Mouse (Mus musculus): ENCODE results near the gene Krt8. TPM values are rescaled to one million over a fixed set of nuclear protein-coding genes. Genes with fewer than 3 reads are reported as not detected.
"Not testable (repeated sequence)": the region's sequence is repeated elsewhere in the genome, so short reads cannot be mapped to it uniquely, and the experiment has no call there.

Gene Krt8
- total RNA-seq, 1 experiment from 2014 or later, result 0.65 TPM

DNA sequence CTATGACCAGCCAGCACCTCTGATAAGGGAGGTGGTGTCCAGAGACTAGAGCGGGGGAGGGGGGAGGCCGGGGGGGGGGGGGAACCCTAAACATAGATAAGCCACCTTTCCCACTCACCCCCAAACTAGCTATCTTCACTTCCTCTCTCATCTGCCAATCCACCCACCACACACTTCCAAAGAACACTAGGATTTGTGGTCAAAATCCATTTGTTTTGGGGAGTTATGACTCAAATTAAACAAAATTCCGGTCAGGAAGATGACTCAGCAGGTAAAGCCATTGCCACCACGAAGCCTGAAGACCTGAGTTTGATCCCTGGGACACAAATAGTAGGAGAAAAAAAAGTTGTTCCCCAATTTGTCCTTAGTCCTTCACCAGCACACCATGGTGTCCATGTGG, 10.6 kb upstream of the Krt8 start:
- ATAC-seq (replicated peaks in 1 of 2; ENCODE audit: insufficient read depth in 1 of 2, low FRiP score in 2 of 2, low TSS enrichment in 1 of 2, low read depth in 1 of 2, poor library complexity in 2 of 2, severe bottlenecking in 2 of 2), result no peak

- no peak for ATAC-seq (replicated peaks in 1 of 2; ENCODE audit: insufficient read depth in 1 of 2, low FRiP score in 2 of 2, low TSS enrichment in 1 of 2, low read depth in 1 of 2, poor library complexity in 2 of 2, severe bottlenecking in 2 of 2)
These were observed 9.4 kb upstream of the Krt8 start for GRCm38 (mm10) chr15:102013651-102014050.

DNA sequence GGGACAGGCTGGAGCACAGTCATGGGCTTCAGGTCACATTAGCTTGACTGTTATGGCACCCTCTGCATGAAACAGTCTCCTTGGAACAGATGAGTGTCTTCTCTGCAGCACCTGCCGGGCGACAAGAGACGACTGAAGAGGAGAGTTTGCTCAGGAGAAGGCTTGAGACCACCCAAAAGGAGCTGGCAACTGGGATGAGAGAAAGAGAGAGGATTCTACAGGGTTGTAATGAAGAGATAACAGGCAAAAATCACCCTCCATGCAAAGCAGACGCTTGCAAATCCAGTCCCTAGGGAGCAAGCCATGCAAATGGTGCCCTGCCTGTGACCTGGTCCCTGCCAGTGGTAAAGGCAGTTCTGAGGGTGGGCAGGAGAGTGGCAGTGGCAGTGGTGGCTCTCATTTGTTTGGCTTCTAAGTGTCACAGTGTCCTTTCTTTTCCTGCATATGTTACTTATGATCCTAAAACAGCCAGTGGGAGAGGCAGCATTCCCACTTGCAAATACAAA, 8.0 kb upstream of the Krt8 start:
- no peak for ATAC-seq (replicated peaks in 1 of 2; ENCODE audit: insufficient read depth in 1 of 2, low FRiP score in 2 of 2, low TSS enrichment in 1 of 2, low read depth in 1 of 2, poor library complexity in 2 of 2, severe bottlenecking in 2 of 2)

GRCm38 (mm10) chr15:102010569-102011245, 6.4 kb upstream of the Krt8 start:
- no peak for ATAC-seq (replicated peaks in 1 of 2; ENCODE audit: insufficient read depth in 1 of 2, low FRiP score in 2 of 2, low TSS enrichment in 1 of 2, low read depth in 1 of 2, poor library complexity in 2 of 2, severe bottlenecking in 2 of 2)

DNA sequence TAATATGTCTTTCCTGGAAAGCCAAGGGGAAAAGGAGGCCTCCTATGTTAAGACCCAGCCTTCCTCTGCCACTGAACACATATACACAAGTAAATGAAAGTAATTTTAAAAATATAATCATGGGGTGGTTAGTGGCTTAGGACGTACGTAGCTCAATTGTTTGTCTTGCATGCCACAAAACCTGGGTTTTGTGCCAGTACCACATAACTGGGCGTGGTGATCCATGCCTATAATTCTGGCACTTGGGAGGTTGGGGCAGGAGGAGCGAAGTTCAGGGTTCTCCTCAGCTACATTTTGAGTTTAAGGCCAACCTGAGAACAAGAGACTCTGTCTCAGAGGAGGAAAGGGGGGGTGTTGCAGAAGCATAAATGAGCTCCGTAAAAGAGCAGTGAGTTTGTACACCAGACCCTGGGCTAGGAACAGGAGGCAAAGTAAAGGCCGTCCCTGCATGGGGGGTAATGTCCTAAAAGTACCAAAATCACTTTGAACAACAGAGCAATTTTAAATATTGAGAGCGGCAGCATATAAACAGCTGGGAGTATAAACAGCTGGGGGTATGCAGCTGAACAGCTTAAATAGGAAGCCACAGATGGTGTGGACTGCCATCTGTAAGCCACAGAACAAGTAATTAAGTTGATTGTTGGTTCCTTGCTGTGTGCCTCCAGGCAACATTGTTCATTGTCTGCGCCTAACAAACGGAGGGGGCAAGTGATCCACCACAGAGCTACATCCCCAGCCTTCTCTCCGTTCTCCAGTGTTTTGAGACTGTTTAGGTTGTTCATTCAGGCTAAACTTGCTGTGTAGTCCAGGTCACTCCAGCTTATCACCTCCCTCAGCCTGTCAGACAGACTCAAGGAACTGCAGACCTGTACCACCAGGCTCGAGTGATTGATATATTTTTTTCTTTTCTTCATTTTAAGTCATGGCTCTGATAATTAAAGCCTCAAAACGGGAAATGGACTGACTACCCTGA, 3.1 kb upstream of the Krt8 start:
- ATAC-seq (replicated peaks in 1 of 2; ENCODE audit: insufficient read depth in 1 of 2, low FRiP score in 2 of 2, low TSS enrichment in 1 of 2, low read depth in 1 of 2, poor library complexity in 2 of 2, severe bottlenecking in 2 of 2), result no peak

GRCm38 (mm10) chr15:102006317-102006716, 2.0 kb upstream of the Krt8 start:
- ATAC-seq (replicated peaks in 1 of 2; ENCODE audit: insufficient read depth in 1 of 2, low FRiP score in 2 of 2, low TSS enrichment in 1 of 2, low read depth in 1 of 2, poor library complexity in 2 of 2, severe bottlenecking in 2 of 2), result no peak

- ATAC-seq (replicated peaks in 1 of 2; ENCODE audit: insufficient read depth in 1 of 2, low FRiP score in 2 of 2, low TSS enrichment in 1 of 2, low read depth in 1 of 2, poor library complexity in 2 of 2, severe bottlenecking in 2 of 2), result no peak
These were observed 1.0 kb upstream of the Krt8 start for GRCm38 (mm10) chr15:102005290-102005689.

GRCm38 (mm10) chr15:102003516-102003915, 766 bp downstream of the Krt8 start:
- ATAC-seq (replicated peaks in 1 of 2; ENCODE audit: insufficient read depth in 1 of 2, low FRiP score in 2 of 2, low TSS enrichment in 1 of 2, low read depth in 1 of 2, poor library complexity in 2 of 2, severe bottlenecking in 2 of 2), result no peak

- ATAC-seq (replicated peaks in 1 of 2; ENCODE audit: insufficient read depth in 1 of 2, low FRiP score in 2 of 2, low TSS enrichment in 1 of 2, low read depth in 1 of 2, poor library complexity in 2 of 2, severe bottlenecking in 2 of 2), result peak; percentile 72 to 85
These were observed 1.4 kb downstream of the Krt8 start for GRCm38 (mm10) chr15:102002646-102003488.

DNA sequence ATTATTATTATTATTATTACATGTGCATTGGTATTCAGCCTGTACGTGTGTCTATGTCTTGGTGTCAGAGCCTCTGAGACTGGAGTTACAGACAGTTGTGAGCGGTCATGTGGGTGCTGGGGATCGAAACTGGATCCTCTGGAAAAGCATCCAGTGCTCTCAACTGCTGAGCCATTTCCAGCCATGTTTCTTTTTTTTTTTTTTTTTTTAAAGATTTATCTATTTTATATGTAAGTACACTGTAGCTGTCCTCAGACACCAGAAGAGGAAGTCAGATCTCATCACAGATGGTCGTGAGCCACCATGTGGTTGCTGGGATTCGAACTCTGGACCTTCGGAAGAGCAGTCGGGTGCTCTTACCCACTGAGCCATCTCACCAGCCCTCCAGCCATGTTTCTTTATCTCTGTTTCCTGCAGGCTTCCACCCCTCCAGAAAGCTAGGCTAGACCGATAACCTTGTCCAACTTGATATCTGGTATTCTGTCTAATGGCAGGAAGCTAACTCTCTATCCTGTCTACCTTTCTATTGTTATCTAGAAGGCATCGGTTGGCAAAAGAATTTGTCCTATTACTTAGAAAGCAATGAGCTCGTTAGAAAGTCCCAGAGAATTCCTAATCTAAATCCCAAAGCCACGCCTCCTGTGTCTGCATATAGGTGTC, 4.5 kb downstream of the Krt8 start:
- no peak for ATAC-seq (replicated peaks in 1 of 2; ENCODE audit: insufficient read depth in 1 of 2, low FRiP score in 2 of 2, low TSS enrichment in 1 of 2, low read depth in 1 of 2, poor library complexity in 2 of 2, severe bottlenecking in 2 of 2)

DNA sequence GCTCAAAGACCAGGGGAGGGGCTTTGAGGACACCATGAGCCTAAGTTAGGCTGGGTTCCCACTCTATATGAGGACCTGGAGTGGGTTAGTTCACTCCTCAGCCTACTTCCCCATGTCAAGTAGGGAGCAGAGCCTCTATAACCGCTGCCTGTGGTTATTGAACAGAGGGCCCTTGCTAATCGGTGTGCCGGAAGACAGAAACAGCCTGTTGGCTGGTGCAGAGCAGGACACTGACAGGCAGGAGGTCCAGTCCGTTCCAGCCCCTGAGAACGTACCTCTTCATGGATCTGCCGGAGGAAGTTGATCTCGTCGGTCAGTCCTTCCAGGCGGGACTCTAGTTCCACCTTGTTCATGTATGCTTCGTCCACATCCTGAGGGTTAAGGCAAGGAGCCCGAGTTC, 5.1 kb downstream of the Krt8 start:
- ATAC-seq (replicated peaks in 1 of 2; ENCODE audit: insufficient read depth in 1 of 2, low FRiP score in 2 of 2, low TSS enrichment in 1 of 2, low read depth in 1 of 2, poor library complexity in 2 of 2, severe bottlenecking in 2 of 2), result peak in 1 of 2 experiments; percentile 35; a peak in 2 of 4 replicates

DNA sequence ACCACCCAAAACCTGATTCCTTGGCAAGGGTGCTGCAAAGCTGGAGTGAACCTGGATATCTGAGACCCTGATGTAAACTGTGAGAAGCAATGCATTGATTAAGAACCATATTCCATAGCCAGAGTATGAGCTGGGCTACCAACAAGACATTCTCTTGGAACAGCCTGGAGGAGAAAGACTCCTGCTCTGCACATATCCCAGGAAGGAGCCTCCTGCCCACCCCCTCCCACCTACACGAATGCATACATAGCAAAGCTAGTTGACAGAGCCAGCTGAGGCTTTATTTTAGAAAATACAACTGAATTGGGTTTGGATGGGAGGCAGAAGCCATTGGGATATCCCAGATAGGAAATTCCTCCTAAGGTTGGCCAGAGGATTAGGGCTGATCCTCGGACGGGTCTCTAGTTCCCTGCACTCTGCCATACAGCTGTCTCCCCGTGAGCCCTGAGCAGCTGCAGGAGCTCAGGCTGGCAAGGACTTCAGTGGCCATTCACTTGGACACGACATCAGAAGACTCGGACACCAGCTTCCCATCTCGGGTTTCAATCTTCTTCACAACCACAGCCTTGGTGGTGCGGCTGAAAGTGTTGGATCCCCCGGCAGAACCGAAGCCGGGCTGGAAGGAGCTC, 7.7 kb downstream of the Krt8 start:
- ATAC-seq (replicated peaks in 1 of 2; ENCODE audit: insufficient read depth in 1 of 2, low FRiP score in 2 of 2, low TSS enrichment in 1 of 2, low read depth in 1 of 2, poor library complexity in 2 of 2, severe bottlenecking in 2 of 2), result not testable (repeated sequence)

DNA sequence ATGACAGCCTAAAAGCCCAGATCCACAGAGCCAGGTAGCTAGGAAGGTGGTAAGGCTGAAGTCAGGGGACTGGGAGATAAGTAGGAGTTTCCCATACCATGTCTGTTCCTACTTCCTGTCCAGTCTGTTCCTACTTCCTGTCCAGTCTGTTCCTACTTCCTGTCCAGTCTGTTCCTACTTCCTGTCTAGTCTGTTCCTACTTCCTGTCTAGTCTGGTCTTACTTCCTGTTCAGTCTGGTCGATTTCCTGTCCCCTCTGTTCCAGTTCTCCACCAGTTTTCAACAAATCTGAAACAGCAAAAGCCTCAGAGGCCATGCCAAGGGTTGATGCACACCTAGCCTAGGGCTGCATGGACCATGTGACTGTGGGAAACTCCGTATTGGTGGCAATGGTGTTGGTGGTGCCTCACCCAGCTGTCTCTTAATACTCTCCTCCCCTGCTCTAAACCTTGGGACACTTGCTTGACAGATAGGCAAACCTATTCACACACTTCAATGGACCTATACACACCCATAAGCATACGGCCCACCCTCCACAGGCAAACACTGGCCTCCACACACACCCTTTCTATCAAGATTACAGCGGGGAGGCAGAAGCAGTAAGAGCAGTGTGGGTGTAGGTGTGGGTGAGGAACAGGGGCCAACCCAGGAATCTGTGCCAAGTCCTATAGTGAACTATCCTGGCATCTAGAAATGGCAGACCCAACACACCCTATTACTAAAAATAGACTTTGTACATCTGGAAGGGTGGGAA, 8.6 kb downstream of the Krt8 start:
- no peak for ATAC-seq (replicated peaks in 1 of 2; ENCODE audit: insufficient read depth in 1 of 2, low FRiP score in 2 of 2, low TSS enrichment in 1 of 2, low read depth in 1 of 2, poor library complexity in 2 of 2, severe bottlenecking in 2 of 2)

DNA sequence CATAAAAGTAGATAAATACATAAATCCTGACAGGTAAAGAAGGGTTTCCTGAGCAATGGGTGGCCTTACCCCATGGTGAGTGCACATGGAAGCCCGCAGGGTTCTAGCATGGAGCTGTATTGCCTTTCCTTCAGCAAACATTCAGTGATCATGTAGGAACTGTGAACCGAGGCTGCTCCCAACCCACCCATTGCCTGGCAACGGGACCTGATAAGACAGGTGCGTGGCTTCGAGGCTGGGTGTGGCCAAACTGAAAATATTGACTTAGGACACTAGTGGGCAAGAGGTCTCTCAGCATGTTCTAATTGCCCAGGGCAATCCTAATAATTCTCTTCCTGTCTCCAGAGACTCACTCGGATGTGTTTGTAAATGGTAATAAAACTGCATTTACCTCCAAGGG, 9.9 kb downstream of the Krt8 start:
- ATAC-seq (replicated peaks in 1 of 2; ENCODE audit: insufficient read depth in 1 of 2, low FRiP score in 2 of 2, low TSS enrichment in 1 of 2, low read depth in 1 of 2, poor library complexity in 2 of 2, severe bottlenecking in 2 of 2), result no peak

GRCm38 (mm10) chr15:101990946-101991345, 13.3 kb downstream of the Krt8 start:
- no peak for ATAC-seq (replicated peaks in 1 of 2; ENCODE audit: insufficient read depth in 1 of 2, low FRiP score in 2 of 2, low TSS enrichment in 1 of 2, low read depth in 1 of 2, poor library complexity in 2 of 2, severe bottlenecking in 2 of 2)

- no peak for ATAC-seq (replicated peaks in 1 of 2; ENCODE audit: insufficient read depth in 1 of 2, low FRiP score in 2 of 2, low TSS enrichment in 1 of 2, low read depth in 1 of 2, poor library complexity in 2 of 2, severe bottlenecking in 2 of 2)
These were observed 15.6 kb downstream of the Krt8 start for GRCm38 (mm10) chr15:101988714-101989113.

Data from hematopoietic stem cell, adult 5-6 weeks (primary cell).